Mouse (Mus musculus): ENCODE data around the gene Tal1. TPM values are rescaled to one million over a fixed set of nuclear protein-coding genes. Genes with fewer than 3 reads are reported as not detected.
A peak's percentile ranks its signal among the peaks of the same experiment; 100 is the strongest.

Gene Tal1
- polyA plus RNA-seq, 1 experiment from 2014 or later, result 1.7 TPM

GRCm38 (mm10) chr4:115093331-115093864 is 37.2 kb downstream of the Tal1 start:
- WGBS, result 80% methylated on average over 4 of the region's 4 CpGs
- peaks cover 17% of the 10 kb centered on the region for H3K4me1 ChIP-seq
- no peak for ATAC-seq (ENCODE audit: low FRiP score)
- no peak overlapping the region for H3K27ac ChIP-seq (replicated peaks)
- H3K4me3 ChIP-seq (replicated peaks), result no peak overlapping the region
- H3K9me3 ChIP-seq (replicated peaks), result no peaks in the 10 kb centered on the region
- no peaks in the 10 kb centered on the region for H3K36me3 ChIP-seq
- H3K27me3 ChIP-seq (replicated peaks), result peaks cover 58% of the 10 kb centered on the region
- H3K4me2 ChIP-seq, result no peak overlapping the region
- H3K9ac ChIP-seq (replicated peaks), result no peak overlapping the region

DNA sequence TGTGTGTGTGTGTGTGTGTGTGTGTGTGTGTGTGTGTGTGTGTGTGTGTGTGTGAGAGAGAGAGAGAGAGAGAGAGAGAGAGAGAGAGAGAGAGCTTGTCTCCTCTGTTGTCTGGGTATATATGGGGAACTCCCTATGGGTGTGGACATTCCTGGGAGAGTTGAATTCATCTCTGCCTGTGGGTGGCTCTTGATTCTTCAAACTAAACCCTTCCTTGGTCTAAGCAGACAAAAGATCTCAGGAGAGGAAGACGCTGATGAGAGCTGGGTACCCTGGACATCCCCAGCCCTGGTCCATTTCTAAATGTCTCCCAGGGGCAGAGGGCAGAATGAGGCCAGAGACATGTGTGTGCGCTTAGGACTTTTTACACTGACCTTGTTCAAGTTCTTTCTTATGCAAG is 37.8 kb downstream of the Tal1 start:
- WGBS, result 86% methylated on average over 2 of the region's 2 CpGs
- H3K9ac ChIP-seq (replicated peaks), result no peak overlapping the region
- ATAC-seq (ENCODE audit: low FRiP score), result no peak
- H3K4me2 ChIP-seq, result no peak overlapping the region
- peaks cover 17% of the 10 kb centered on the region for H3K4me1 ChIP-seq
- no peaks in the 10 kb centered on the region for H3K9me3 ChIP-seq (replicated peaks)
- no peak overlapping the region for H3K27ac ChIP-seq (replicated peaks)
- H3K4me3 ChIP-seq (replicated peaks), result no peak overlapping the region
- H3K36me3 ChIP-seq, result no peaks in the 10 kb centered on the region
- peaks cover 55% of the 10 kb centered on the region for H3K27me3 ChIP-seq (replicated peaks)

DNA sequence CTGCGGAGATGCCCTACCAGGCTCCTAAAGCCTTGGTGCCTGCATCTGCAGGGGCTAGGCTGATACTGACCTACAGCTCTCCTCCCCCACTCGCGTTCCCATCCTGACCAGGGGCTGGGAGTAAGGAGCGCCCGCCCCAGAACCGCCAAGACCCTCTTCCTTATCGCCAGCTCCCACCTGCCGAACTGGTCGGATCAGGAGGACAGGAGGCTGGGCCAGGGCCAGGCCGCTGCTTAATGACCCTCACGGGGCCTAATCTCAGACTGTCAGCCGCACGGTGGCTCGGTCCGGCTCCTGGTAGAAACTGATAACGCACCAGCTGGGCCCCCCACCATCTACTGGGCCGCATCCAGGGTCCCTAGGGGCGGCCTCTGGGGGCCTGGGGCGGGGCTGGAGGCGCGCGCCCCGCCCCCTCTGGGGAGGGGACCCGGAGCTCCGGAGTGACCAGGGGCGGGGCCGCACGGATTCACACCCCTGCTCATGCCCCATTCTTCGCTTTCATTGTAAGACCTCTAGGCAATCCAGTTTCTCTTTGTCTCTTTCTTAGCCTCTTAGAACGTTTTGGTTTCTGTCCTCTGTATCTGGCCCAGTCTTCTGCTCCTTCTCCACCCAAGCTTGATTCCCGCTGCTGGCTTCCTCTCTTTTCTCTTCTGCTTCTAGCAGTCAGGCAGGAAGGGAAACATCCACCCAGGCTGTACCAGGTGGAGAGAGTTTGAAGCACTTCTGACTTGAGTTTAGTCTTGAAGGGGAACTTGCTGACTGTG is 39.6 kb downstream of the Tal1 start:
- Histone ChIP-seq H3K27ac (replicated peaks) (no peak overlapping the region), H3K4me3 (replicated peaks) (peak overlapping the region; percentile 45), H3K4me2 (peak overlapping the region; percentile 93), H3K4me1 (peaks cover 17% of the 10 kb centered on the region), H3K9me3 (replicated peaks) (no peaks in the 10 kb centered on the region), H3K27me3 (replicated peaks) (peaks cover 56% of the 10 kb centered on the region), H3K36me3 (no peaks in the 10 kb centered on the region), H3K9ac (replicated peaks) (peak overlapping the region; percentile 56)
- peak; percentile 57 for ATAC-seq (ENCODE audit: low FRiP score)
- under 1% methylated on average over 31 of the region's 31 CpGs for WGBS

DNA sequence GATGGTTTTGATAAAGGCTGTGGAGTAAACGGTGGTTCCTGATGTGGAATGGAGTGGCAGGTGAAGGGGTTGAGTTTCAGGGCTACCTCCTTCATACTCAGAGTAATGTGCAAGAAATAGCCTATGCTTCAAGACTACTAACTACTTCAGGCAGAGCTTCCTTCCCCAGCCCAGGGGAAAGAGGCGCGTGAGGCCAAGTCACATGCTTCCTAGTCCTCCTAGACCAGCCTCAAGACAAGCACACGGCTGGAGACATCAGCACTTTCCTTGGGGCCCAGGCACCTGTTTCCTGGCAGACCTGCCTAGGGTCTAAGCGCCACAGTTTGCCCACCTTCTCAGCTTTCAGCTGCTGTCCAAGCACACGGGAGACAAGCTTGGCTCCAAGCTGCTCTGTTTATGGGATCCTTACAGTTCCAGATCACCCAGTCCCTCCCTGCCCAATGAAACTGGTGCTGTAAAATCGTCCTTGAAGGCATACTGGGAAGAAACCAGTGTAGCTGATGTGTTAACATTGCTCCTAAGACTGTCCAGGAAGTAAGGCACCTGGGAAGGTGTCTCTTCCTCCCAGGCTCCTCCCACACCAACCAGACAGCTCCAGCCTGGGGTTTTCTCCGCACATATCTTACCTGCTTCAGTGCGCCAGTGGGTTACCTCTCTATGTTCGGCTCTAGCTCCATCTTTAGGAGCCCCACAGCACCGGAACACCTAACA is 40.4 kb downstream of the Tal1 start:
- H3K4me2 ChIP-seq, result peak overlapping the region; percentile 93
- peaks cover 60% of the 10 kb centered on the region for H3K27me3 ChIP-seq (replicated peaks)
- peaks cover 17% of the 10 kb centered on the region for H3K4me1 ChIP-seq
- 0 out of 2 replicates have a peak overlapping the region, but pooled peaks have one; percentile 15 for H3K9ac ChIP-seq (replicated peaks)
- 19% methylated on average over 11 of the region's 11 CpGs for WGBS
- no peaks in the 10 kb centered on the region for H3K36me3 ChIP-seq
- peak; percentile 51 for ATAC-seq (ENCODE audit: low FRiP score)
- H3K4me3 ChIP-seq (replicated peaks), result peak overlapping the region; percentile 18
- no peak overlapping the region for H3K27ac ChIP-seq (replicated peaks)
- H3K9me3 ChIP-seq (replicated peaks), result no peaks in the 10 kb centered on the region

DNA sequence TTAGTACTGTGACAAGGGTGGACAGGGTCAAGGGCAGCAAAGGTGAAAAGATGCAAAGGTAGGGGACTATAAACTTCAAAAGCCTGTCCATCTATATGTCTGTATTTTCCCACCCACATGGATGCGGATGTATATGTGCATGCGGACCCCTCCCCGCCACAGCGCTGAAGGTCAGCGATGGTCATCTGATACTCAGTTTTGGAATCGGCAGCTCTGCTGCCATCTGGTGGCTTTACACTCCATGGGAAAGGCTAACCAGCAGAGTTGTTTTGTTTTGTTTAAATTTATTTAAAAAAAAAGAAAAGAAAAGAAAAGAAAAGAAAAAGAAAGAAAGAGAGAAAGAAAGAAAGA is 40.9 kb downstream of the Tal1 start:
- WGBS, result under 1% methylated on average over 6 of the region's 6 CpGs
- H3K36me3 ChIP-seq, result no peaks in the 10 kb centered on the region
- H3K9me3 ChIP-seq (replicated peaks), result no peaks in the 10 kb centered on the region
- H3K4me3 ChIP-seq (replicated peaks), result peak overlapping the region; percentile 18
- no peak overlapping the region for H3K27ac ChIP-seq (replicated peaks)
- H3K4me1 ChIP-seq, result peaks cover 17% of the 10 kb centered on the region
- H3K9ac ChIP-seq (replicated peaks), result 0 out of 2 replicates have a peak overlapping the region, but pooled peaks have one; percentile 15
- peaks cover 60% of the 10 kb centered on the region for H3K27me3 ChIP-seq (replicated peaks)
- H3K4me2 ChIP-seq, result peak overlapping the region; percentile 93
- ATAC-seq (ENCODE audit: low FRiP score), result peak; percentile 63

GRCm38 (mm10) chr4:115101682-115102081 is 45.5 kb downstream of the Tal1 start:
- Histone ChIP-seq H3K4me3 (replicated peaks) (no peak overlapping the region), H3K27ac (replicated peaks) (no peak overlapping the region), H3K36me3 (no peaks in the 10 kb centered on the region), H3K4me1 (peaks cover 5% of the 10 kb centered on the region), H3K27me3 (replicated peaks) (peaks cover 30% of the 10 kb centered on the region), H3K9ac (replicated peaks) (no peak overlapping the region), H3K9me3 (replicated peaks) (no peaks in the 10 kb centered on the region), H3K4me2 (0 out of 2 replicates have a peak overlapping the region, but pooled peaks have one; percentile 17)
- ATAC-seq (ENCODE audit: low FRiP score), result peak; percentile 78
- WGBS, result 45% methylated on average over 6 of the region's 6 CpGs

- Histone ChIP-seq H3K27me3 (replicated peaks) (peaks cover 15% of the 10 kb centered on the region; the same call in 1 of the 2 replicates), H3K27ac (replicated peaks) (no peak overlapping the region), H3K4me2 (no peak overlapping the region), H3K9ac (replicated peaks) (no peak overlapping the region), H3K4me1 (no peaks in the 10 kb centered on the region), H3K4me3 (replicated peaks) (no peak overlapping the region), H3K9me3 (replicated peaks) (no peaks in the 10 kb centered on the region), H3K36me3 (no peaks in the 10 kb centered on the region)
- ATAC-seq (ENCODE audit: low FRiP score), result no peak
- 73% methylated on average over 4 of the region's 4 CpGs for WGBS
Observed at GRCm38 (mm10) chr4:115103510-115103909, 47.3 kb downstream of the Tal1 start.

DNA sequence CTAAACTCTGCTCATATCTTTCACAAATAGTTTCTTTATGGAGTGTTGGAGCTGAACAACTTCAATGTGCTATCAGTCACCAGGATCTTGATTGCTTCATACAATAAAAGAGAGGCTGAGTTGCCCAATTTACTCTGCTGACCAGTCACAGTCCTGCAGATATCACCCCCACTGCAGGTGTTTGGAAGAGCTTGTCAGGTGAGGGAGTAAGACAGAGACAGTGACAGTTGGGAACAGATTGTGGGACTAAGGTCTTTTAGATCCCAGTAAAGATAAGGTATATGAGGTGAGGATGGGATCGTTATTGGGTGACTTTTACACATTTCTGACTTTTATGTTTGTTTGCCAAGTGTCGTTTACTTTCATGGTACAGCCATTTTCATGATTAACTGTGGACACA is 54.9 kb downstream of the Tal1 start:
- Histone ChIP-seq H3K4me2 (no peak overlapping the region), H3K4me3 (replicated peaks) (no peak overlapping the region), H3K4me1 (no peaks in the 10 kb centered on the region), H3K9ac (replicated peaks) (no peak overlapping the region), H3K27me3 (replicated peaks) (no peaks in the 10 kb centered on the region), H3K27ac (replicated peaks) (no peak overlapping the region), H3K9me3 (replicated peaks) (no peaks in the 10 kb centered on the region), H3K36me3 (no peaks in the 10 kb centered on the region)
- 83% methylated on average over 2 of the region's 2 CpGs for WGBS
- ATAC-seq (ENCODE audit: low FRiP score), result no peak

DNA sequence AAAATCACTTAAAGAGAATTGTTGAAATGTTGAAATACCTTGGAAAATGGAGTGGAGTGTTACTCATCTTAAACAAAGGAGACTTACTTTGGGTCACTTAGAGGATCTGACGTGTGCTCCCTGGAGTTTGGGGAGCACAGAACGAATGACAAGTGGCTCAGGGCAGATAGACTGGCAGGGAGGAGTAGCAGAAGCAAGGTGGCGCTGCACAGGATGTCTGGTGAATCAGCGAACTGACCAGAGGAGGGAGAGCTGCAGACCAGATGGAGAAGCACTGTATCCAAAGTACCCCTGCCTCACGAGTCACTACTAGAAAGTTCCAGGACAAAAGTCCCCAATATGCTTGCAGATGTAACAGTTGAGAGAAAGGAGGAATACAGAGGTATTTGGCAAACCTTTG is 57.0 kb downstream of the Tal1 start:
- no peaks in the 10 kb centered on the region for H3K36me3 ChIP-seq
- no peaks in the 10 kb centered on the region for H3K27me3 ChIP-seq (replicated peaks)
- no peak overlapping the region for H3K9ac ChIP-seq (replicated peaks)
- no peak overlapping the region for H3K4me2 ChIP-seq
- no peak overlapping the region for H3K4me3 ChIP-seq (replicated peaks)
- no peak for ATAC-seq (ENCODE audit: low FRiP score)
- no peak overlapping the region for H3K27ac ChIP-seq (replicated peaks)
- WGBS, result 26% methylated on average over 5 of the region's 5 CpGs
- H3K9me3 ChIP-seq (replicated peaks), result no peaks in the 10 kb centered on the region
- H3K4me1 ChIP-seq, result no peaks in the 10 kb centered on the region

DNA sequence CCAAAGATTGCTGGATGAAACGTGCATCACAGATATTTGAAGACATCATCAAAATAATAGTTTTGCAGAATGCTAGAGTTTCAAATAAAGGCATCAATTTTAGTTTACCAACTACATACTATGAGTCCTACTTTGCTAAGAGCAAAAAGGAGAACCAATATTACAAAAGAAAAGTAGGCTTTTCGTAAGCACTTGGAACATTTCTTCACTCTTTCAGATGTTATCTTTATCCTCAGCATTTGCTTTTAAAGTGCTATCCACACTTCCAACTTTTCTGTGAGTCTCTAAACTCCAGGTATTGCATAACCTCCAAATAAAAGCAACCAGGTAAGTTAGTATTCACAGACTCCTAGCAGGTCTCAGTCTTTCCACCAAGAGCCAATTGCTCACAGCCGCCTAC is 63.4 kb downstream of the Tal1 start:
- no peaks in the 10 kb centered on the region for H3K4me1 ChIP-seq
- ATAC-seq (ENCODE audit: low FRiP score), result no peak
- no peak overlapping the region for H3K4me2 ChIP-seq
- 90% methylated on average over 3 of the region's 3 CpGs for WGBS
- no peaks in the 10 kb centered on the region; the same call in 1 of the 2 replicates for H3K27me3 ChIP-seq (replicated peaks)
- H3K9me3 ChIP-seq (replicated peaks), result no peaks in the 10 kb centered on the region
- no peak overlapping the region for H3K9ac ChIP-seq (replicated peaks)
- no peak overlapping the region for H3K27ac ChIP-seq (replicated peaks)
- 0 out of 2 replicates have a peak, but pooled peaks cover 3% of the 10 kb centered on the region for H3K36me3 ChIP-seq
- H3K4me3 ChIP-seq (replicated peaks), result no peak overlapping the region

DNA sequence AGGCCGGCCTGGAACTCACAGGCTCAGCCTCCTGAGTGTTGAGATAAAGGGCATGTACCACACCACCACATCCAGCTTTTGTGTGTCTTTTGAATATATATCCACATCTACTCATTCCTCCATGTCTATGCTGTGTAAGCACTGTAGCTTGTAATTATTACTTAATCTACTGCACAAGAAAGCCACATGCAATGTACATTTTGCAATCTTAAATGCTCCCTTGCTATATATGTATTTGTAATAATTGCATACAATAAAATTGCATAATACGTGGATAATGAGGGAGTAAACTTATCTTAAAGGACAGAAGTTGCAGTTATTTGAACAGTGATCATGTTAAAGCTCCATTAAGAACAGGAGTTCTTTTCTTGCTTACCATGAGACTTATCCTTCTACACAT is 64.9 kb downstream of the Tal1 start:
- ATAC-seq (ENCODE audit: low FRiP score), result no peak
- Histone ChIP-seq H3K36me3 (0 out of 2 replicates have a peak, but pooled peaks cover 3% of the 10 kb centered on the region), H3K27ac (replicated peaks) (no peak overlapping the region), H3K4me2 (no peak overlapping the region), H3K4me1 (no peaks in the 10 kb centered on the region), H3K9ac (replicated peaks) (no peak overlapping the region), H3K27me3 (replicated peaks) (no peaks in the 10 kb centered on the region; the same call in 1 of the 2 replicates), H3K9me3 (replicated peaks) (no peaks in the 10 kb centered on the region), H3K4me3 (replicated peaks) (no peak overlapping the region)
- WGBS, result 78% methylated on average over 2 of the region's 2 CpGs

Data from neural tube, embryonic 15.5 days (tissue).